Mouse (Mus musculus) lung, embryonic 14.5 days (tissue): ENCODE measurements around the gene Hoxb3. TPM values are rescaled to one million over a fixed set of nuclear protein-coding genes. Genes with fewer than 3 reads are reported as not detected.

Source experiments
- ATAC-seq: fragments of 200-750 bp; cut with Nextera tagmentation; 2 replicates; pipeline ENCODE4 v1.8.0; 2017; ENCODE audit warnings: mild to moderate bottlenecking, moderate TSS enrichment, moderate library complexity; ENCODE audit not compliant: insufficient read depth
- DNase-seq: peaks from one replicate; pipeline ENCODE4 v3.0.0-alpha.2; 2015
- H3K27ac ChIP-seq: fragments of 300-500 bp; sonication (generic); 2 replicates; pipeline ENCODE4 v1.5.1; 2014; ENCODE audit warnings: low read depth, mild to moderate bottlenecking, moderate library complexity
- H3K27me3 ChIP-seq: fragments of 300-500 bp; sonication (generic); 2 replicates; pipeline ENCODE4 v1.6.1; 2014; ENCODE audit warnings: low read length, control low read depth; ENCODE audit not compliant: insufficient read depth
- H3K36me3 ChIP-seq: fragments of 300-500 bp; sonication (generic); 2 replicates; pipeline ENCODE4 v1.6.1; 2014; ENCODE audit warnings: control low read depth; ENCODE audit not compliant: insufficient read depth
- H3K4me1 ChIP-seq: fragments of 300-500 bp; sonication (generic); 2 replicates; pipeline ENCODE4 v1.6.1; 2014; ENCODE audit warnings: antibody characterized with exemption, control low read depth; ENCODE audit not compliant: insufficient read depth
- H3K4me2 ChIP-seq: fragments of 300-500 bp; sonication (generic); 2 replicates; pipeline ENCODE4 v1.6.1; 2014; ENCODE audit warnings: mild to moderate bottlenecking
- H3K4me3 ChIP-seq: fragments of 300-500 bp; sonication (generic); 2 replicates; pipeline ENCODE4 v1.5.1; 2014; ENCODE audit warnings: low read depth, low read length
- H3K9ac ChIP-seq: fragments of 300-500 bp; sonication (generic); 2 replicates; pipeline ENCODE4 v1.6.1; 2014
- H3K9me3 ChIP-seq: fragments of 300-500 bp; sonication (generic); 2 replicates; pipeline ENCODE4 v1.6.1; 2016; ENCODE audit warnings: low read depth, low read length, control low read depth
- CTCF ChIP-seq: IDR thresholded peaks from 2 replicates; pipeline ENCODE4 v1.5.1; 2016; ENCODE audit warnings: antibody characterized with exemption, low read depth
- WGBS: fragments of 180-500 bp; shearing (Covaris S2); extraction: QIAGEN DNeasy Blood & Tissue Kit; methylation state at CpG from one replicate; pipeline ENCODE4 v1.1.7; 2014; 5-methylcytosine and 5-hydroxymethylcytosine counted together
- polyA plus RNA-seq: library from polyadenylated mRNA; unstranded; fragments of >200 nt; fragmentation: Nextera tagmentation; extraction: Ambion mirVana; gene quantifications from 2 replicates; pipeline ENCODE4 v1.2.1, GENCODE M21; 2014

Gene Hoxb3
- polyA plus RNA-seq, 1 experiment from 2014 or later = 6.3 TPM

DNA sequence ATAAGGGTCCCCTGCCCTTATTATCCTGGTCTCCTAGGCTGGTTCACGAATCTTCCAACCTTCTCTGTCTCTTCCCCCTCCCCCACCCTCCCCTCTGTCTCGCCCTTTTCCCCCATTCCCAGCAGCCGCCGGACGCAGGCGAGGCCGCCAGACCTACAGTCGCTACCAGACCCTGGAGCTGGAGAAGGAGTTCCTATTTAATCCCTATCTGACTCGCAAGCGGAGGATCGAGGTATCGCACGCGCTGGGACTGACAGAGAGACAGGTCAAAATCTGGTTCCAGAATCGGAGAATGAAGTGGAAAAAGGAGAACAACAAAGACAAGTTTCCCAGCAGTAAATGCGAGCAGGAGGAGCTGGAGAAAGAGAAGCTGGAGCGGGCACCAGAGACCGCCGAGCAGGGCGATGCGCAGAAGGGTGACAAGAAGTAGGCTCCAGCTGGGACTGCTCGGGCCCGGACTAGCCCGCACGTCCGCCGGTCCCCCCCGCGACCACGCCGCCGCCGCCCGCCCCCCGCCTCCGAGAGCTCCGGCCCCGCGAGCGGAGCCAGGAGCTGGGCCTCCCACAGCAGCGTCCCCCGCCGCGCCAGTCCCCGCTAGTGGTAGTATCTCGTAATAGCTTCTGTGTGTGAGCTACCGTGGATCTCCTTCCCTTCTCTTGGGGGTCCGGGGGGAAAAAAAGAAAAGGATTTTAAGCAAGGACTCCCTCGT is 38.9 kb upstream of the Hoxb3 start:
- peak overlapping the region; percentile 48 for H3K4me3 ChIP-seq
- H3K4me1 ChIP-seq = 0 out of 2 replicates have a peak, but pooled peaks cover 3% of the 10 kb centered on the region
- H3K36me3 ChIP-seq = no peaks in the 10 kb centered on the region
- ATAC-seq (peak; percentile 59), DNase-seq (peak; percentile 79)
- peaks cover 89% of the 10 kb centered on the region for H3K27me3 ChIP-seq
- H3K9ac ChIP-seq = peak overlapping the region; percentile 56
- no peaks in the 10 kb centered on the region for H3K9me3 ChIP-seq
- TF ChIP-seq CTCF = peak; percentile 33; the same call in 1 of the 2 replicates
- WGBS = under 1% methylated on average over 47 of the region's 49 CpGs
- peak overlapping the region; percentile 86 for H3K4me2 ChIP-seq
- H3K27ac ChIP-seq = peak overlapping the region; percentile 73

DNA sequence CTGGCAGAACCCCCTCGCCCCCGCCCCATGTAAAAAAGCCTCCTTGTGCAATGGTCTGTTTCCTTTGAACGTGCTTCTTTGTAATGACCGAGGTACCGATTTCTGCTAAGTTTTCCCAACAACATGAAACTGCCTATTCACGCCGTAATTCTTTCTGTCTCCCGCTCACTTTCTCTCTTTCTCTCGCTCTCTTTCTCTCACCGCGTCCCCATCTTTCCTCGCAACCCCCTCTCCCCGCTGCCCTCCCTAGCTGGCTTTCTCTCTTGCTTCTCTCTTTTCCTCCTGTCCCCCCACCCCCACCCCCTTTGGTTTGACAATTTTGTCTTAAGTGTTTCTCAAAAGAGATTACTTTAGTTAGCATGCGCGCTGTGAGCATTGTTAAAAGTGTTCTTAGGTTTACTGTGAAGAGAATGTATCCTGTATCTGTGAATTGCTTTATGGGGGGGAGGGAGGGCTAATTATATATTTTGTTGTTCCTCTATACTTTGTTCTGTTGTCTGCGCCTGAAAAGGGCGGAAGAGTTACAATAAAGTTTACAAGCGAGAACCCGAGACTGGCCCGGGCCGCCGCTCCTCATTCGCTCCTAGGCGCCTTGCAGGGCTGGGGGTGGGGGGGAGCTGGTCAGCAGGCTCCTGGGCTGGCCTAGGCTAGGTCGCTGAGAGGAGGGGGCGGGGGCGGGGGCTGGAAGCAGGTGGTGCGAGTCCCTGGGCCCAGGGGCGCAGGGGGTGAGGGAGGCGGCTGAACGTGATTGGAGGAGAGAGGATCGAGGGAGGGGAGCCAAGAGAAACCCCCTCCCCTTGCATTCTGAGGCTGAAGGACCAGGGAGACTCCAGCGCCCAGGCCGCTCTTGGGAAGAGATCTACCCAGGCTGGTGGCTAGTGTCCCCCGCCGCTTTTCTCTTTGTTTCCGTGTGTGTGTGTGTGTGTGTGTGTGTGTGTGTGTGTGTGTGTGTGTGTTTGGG is 38.1 kb upstream of the Hoxb3 start:
- Histone ChIP-seq H3K4me2 (peak overlapping the region; percentile 86), H3K9me3 (no peaks in the 10 kb centered on the region), H3K4me3 (peak overlapping the region; percentile 48), H3K27ac (peak overlapping the region; percentile 73), H3K27me3 (peaks cover 89% of the 10 kb centered on the region), H3K36me3 (no peaks in the 10 kb centered on the region), H3K9ac (peak overlapping the region; percentile 56), H3K4me1 (0 out of 2 replicates have a peak, but pooled peaks cover 3% of the 10 kb centered on the region)
- 1% methylated on average over 37 of the region's 37 CpGs for WGBS
- DNase-seq (peak; percentile 69), ATAC-seq (peak; percentile 77)
- TF ChIP-seq CTCF = no peak

DNA sequence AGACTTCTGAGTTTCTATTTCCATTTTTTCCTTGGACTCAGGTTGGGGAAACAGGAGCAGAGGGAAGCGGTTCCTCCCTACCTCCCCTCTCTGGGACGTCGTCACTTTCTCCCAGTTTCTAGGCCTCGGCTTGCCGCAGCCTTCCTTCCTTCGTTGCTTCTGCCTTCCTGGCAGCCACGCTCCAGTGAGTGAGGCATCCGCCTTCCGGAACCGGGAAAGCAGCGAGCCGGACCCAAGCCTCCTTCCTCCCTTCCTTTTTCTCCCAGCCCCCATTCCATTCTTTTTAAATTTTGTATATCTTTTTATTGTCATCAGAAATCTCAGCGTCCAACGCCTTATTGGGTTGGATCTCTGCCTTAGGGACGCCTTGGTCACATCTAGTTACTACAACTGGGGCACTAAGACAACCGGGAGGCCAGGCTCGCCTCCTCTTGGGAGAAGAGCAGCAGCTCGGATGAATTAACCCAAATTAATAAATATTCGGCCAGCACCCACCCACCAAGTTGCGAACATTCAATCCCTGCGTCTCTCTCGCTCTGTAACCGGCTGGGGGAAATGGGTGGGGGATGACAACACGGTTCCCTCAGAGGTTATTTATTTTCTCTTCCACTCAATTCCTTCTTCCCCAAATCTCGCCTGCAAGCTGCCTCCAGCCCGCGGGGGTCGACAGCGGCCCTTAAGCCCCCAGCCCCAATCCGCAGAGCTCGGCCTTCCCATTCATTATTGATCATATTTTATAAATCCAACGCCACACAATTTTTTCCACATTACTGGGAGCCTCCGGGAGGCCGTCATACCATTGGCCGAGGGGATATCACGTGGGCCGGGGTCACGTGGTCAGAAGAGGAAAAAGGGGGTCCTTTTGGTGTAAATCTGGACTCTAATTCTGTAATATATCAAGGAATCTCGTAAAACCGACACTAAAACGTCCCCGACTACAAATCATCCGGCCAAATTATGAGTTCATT is 37.1 kb upstream of the Hoxb3 start, which contains the start of gene Hoxb7:
TSS of gene Hoxb7 (plus strand) at position 853 of the 968 bp plus-strand sequence.
- WGBS = 2% methylated on average over 43 of the region's 43 CpGs
- DNase-seq (peak; percentile 86), ATAC-seq (no peak)
- H3K27me3 ChIP-seq = peaks cover 90% of the 10 kb centered on the region
- no peaks in the 10 kb centered on the region for H3K9me3 ChIP-seq
- H3K27ac ChIP-seq = peak within 1 kb of the TSS; percentile 73
- H3K4me1 ChIP-seq = 0 out of 2 replicates have a peak, but pooled peaks cover 3% of the 10 kb centered on the region
- no peak for TF ChIP-seq CTCF
- H3K9ac ChIP-seq = peak within 1 kb of the TSS; percentile 56
- peak within 1 kb of the TSS; percentile 48 for H3K4me3 ChIP-seq
- no peaks in the 10 kb centered on the region for H3K36me3 ChIP-seq
- peak within 1 kb of the TSS; percentile 86 for H3K4me2 ChIP-seq

GRCm38 (mm10) chr11:96286739-96287385 is 36.3 kb upstream of the Hoxb3 start:
- H3K4me3 ChIP-seq = peak overlapping the region; percentile 48
- TF ChIP-seq CTCF = no peak
- DNase-seq (peak; percentile 42), ATAC-seq (no peak)
- 0 out of 2 replicates have a peak, but pooled peaks cover 3% of the 10 kb centered on the region for H3K4me1 ChIP-seq
- WGBS = under 1% methylated on average over 55 of the region's 55 CpGs
- H3K36me3 ChIP-seq = no peaks in the 10 kb centered on the region
- peak overlapping the region; percentile 56 for H3K9ac ChIP-seq
- H3K27me3 ChIP-seq = peaks cover 88% of the 10 kb centered on the region
- H3K27ac ChIP-seq = peak overlapping the region; percentile 63; the same call in 1 of the 2 replicates
- H3K4me2 ChIP-seq = peak overlapping the region; percentile 86
- no peaks in the 10 kb centered on the region for H3K9me3 ChIP-seq

- peak overlapping the region; percentile 63; the same call in 1 of the 2 replicates for H3K27ac ChIP-seq
- no peaks in the 10 kb centered on the region for H3K9me3 ChIP-seq
- WGBS = 7% methylated on average over 9 of the region's 9 CpGs
- peaks cover 88% of the 10 kb centered on the region for H3K27me3 ChIP-seq
- ATAC-seq (no peak), DNase-seq (no peak)
- peak overlapping the region; percentile 86 for H3K4me2 ChIP-seq
- H3K4me3 ChIP-seq = peak overlapping the region; percentile 48
- TF ChIP-seq CTCF = no peak
- H3K4me1 ChIP-seq = 0 out of 2 replicates have a peak, but pooled peaks cover 3% of the 10 kb centered on the region
- peak overlapping the region; percentile 56 for H3K9ac ChIP-seq
- no peaks in the 10 kb centered on the region for H3K36me3 ChIP-seq
These were observed 35.7 kb upstream of the Hoxb3 start for GRCm38 (mm10) chr11:96287411-96287810.
